Mouse (Mus musculus) left cerebral cortex, adult 6 months (tissue): Measurements from ENCODE around the gene Gpr84. TPM values are rescaled to one million over a fixed set of nuclear protein-coding genes. Genes with fewer than 3 reads are reported as not detected.

Source experiments
- long read RNA-seq, 2 experiments: library from polyadenylated mRNA; unstranded; transcript quantifications; one replicate each; pipeline ENCODE4 v2.0.0; 2019 to 2020
- polyA plus RNA-seq: library from polyadenylated mRNA; unstranded; fragments of <200 nt; fragmentation: Nextera tagmentation; gene quantifications from 2 replicates; pipeline ENCODE4 v1.2.3, GENCODE M21; 2021

The Gpr84 gene
- polyA plus RNA-seq = 1.4 and 2.0 TPM in 2 replicates
- long read RNA-seq, experiment 1, partial matches to known transcripts = 1 of 3 reads
- long read RNA-seq, experiment 1, other reads (novel, unspliced or antisense) = 0 of 3 reads
- long read RNA-seq, experiment 2, partial matches to known transcripts = 0 of 1 reads
- long read RNA-seq, experiment 2, other reads (novel, unspliced or antisense) = 0 of 1 reads

DNA sequence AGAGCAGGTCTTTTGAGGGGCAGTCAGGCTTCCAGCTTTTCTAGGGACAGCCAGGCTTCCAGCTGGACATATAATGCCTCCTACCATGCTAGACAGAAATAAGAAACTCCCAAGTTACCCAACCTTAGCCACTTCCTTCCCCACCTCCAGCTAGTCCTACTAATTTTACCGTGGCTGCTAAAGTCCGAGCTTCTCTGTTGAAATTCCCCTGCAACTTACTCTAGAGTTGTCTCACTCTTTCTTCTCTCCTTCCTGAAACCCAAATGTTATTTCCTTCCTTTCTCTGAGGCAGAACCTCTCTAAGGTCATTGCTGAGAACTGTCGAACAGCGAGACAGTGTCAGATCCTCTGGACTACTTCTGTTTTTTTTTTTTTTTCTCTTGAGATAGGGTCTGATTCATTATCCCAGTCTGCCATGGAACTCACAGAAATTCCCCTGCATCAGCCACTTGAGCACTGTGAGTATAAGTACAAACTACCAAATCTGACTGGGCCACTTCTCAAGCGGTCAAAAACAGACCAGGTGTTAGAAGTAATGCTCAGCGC lies at the start of gene Gpr84:
Gene Gpr84 (minus strand): TSS at position 248 of the 546 bp plus-strand sequence.

DNA sequence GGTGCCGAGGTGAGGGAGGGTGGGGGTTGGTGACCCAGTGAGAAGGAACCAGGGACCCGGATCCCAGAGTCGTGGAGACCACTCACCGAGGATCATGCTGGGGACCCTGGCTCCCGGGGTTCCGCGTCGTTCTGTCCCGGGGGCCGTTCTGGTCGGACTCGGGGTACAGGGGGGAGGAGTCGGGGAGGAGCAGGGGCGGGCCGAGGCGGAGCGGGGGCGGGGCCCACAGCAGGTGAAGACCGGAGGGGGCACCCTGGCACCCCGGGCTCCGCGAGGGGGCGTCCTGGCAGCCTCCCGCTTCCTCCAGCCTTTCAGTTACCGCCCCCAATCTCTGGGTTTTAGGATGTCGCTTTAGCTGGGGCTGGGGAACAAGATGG lies 29.5 kb upstream of the Gpr84 start, which contains the start of gene Zfp385a:
Gene Zfp385a (minus strand): TSS at position 133 of the 377 bp plus-strand sequence.

DNA sequence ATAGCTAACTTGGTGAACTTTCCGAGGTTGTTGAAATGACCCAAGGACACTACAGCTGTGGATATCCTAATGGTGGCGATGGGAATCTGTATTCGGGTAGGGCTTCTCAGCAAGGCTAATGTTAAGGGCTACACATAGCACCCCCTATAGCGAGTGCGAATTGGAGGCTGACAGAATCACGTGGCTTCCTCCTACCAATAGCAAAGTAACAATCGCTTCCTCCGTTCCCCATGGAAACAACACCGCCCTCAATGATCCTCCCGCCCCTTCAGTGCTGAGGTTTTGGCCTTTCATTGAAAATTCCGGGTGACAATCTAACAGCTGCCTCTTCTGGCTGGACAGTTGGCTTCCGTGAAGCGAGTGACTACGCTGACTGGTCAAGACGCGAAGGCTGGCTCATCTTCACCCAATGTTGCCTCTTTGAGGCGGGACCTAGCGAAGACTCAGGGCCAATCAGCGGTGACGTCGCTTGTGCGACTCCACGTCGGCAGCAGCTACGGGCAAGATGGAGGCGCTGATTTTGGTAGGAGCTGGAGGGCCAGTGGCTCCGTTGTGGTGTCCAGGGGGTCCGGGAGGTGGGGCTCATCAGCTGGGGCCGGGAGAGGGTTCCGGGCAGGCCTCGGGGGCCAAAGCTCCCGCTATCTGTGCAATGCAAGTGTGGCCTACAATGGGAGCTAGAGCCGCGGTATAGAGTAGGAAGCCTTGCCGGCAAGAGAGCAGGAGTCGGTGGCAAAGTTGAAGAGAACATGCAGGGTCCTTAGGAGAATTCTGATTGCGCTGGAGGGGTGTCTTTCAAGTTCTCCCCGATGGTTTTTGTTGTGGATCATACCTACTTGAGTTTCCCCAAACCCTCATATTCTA lies 37.8 kb downstream of the Gpr84 start, which contains the start of gene Copz1:
Gene Copz1 (plus strand): TSS at position 296 of the 861 bp plus-strand sequence.

Other genes with a start within 250 kb of the Gpr84 start
- 7.0 and 8.6 TPM in 2 replicates for gene Smug1, start 143.5 kb downstream of the Gpr84 start, polyA plus RNA-seq
- 74.5 and 90.8 TPM in 2 replicates for gene Cbx5, start 70.8 kb downstream of the Gpr84 start, polyA plus RNA-seq
- 238 and 289 TPM in 2 replicates for gene Hnrnpa1, start 70.2 kb downstream of the Gpr84 start, polyA plus RNA-seq
- 0.06 TPM in 1 of 2 replicates, not detected in the other for gene Nfe2, start 52.2 kb downstream of the Gpr84 start, polyA plus RNA-seq
- 108 and 111 TPM in 2 replicates for gene Copz1, start 37.9 kb downstream of the Gpr84 start, polyA plus RNA-seq
- 14.9 and 26.7 TPM in 2 replicates for gene Zfp385a, start 29.5 kb upstream of the Gpr84 start, polyA plus RNA-seq
- gene Itga5, start 56.2 kb upstream of the Gpr84 start, polyA plus RNA-seq = 0.44 and 1.0 TPM in 2 replicates
- 0.18 TPM in 1 of 2 replicates, not detected in the other for gene Gtsf1, start 119.9 kb upstream of the Gpr84 start, polyA plus RNA-seq
- gene Gtsf2, start 137.9 kb upstream of the Gpr84 start, polyA plus RNA-seq = not detected in 2 replicates
- 1.9 and 2.5 TPM in 2 replicates for gene Nckap1l, start 143.2 kb upstream of the Gpr84 start, polyA plus RNA-seq
- 48.1 and 55.5 TPM in 2 replicates for gene Pde1b, start 192.4 kb upstream of the Gpr84 start, polyA plus RNA-seq
- 189 and 207 TPM in 2 replicates for gene Ppp1r1a, start 227.4 kb upstream of the Gpr84 start, polyA plus RNA-seq